Mouse (Mus musculus): ENCODE results near the gene Dagla.

DNA sequence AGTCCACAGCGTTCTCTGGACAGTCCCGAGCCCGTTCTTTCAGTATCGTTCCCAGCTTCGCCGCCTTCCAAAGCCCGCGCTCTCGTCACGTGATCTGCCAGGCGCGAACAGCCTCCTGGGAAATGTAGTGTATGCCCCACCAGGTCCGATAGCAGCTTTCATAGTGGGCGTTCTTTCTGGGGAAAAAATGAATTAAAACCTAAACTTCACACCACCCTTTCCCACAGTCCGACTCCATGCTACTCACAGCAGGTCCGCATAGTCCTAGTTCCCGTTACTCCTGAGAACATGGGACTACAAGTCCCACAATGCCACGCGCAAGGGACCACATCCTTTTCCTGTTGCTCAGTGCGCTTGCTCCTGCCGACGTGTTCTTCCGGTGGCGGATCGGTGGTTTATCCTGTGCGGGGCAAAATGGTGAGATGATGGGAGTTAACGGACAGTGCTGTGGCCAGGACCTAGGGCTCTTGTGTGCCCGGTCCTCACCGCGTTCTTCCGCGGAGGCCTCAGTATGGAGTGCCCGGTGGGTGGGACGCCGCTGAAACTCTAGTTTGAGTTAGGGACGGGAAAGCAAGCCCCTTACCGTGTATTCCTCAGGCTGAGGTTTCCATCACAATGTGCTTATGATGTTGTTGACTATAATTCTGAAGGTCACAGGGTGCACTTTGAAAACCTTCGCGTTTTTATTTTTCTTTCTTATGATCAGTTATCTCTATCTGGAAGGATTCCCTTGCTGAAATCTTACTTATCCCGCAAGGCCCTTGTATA lies 100.6 kb downstream of the Dagla start, which contains the start of the genes Tmem258 and Fen1:
- TF ChIP-seq CTCF (IDR thresholded peaks at IDR 0.05; ENCODE audit: control insufficient read depth, insufficient read depth, insufficient replicate concordance, low read depth, low read length) (no peak), POLR2A (IDR thresholded peaks at IDR 0.05; ENCODE audit: control insufficient read depth, low read depth, low read length) (peak; percentile 92)

Measured in testis, adult 2 months (tissue).